Mouse (Mus musculus) thymus, postnatal 10 days (tissue): ENCODE measurements around the gene Zfp94.
A peak's percentile ranks its signal among the peaks of the same experiment; 100 is the strongest.

Source experiments
- DNase-seq, 2 experiments: peaks; one replicate each; pipeline ENCODE4 v3.0.0; 2021; ENCODE audit warnings: low spot score in 2 of 2

Gene Zfp94

GRCm38 (mm10) chr7:24316567-24317092, at the start of gene Zfp94:
Gene Zfp94, minus strand, starts transcription at chr7:24316666.
- peak; percentile 89 to 90 for DNase-seq

DNA sequence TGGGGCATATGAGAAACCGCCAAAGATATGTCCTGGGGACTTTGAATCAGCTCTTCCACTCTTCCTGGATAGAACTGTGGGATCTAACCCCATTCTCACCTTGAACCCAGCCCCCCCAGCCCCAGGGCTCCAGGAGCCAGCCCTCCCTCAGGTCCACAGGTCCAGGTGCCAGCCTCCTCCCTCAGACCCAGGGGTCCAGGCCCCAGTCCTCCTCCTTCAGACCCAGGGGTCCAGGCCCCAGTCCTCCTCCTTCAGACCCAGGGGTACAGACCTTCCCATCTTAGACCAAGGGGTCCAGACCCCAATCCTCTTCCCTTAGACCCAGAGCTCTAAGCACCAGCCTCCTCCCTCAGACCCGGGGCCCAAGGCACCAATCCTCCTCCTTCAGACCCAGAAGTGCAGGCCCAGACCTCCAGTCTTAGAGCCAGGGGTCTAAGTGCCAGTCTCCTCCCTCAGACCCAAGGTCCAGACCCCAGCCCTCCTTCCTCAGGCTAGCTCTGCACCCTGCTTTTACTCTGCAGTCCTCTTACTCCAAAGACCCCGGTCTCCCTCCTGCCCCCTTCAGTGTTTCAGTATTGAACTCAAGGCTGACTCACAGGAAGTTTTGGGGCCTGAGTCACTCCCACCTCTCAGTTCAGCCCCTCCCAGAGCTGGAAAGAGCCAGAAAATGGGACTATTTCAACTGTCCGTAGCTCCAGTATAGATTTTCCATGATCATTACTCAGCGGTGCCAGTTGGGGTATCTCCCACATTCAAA, 49.0 kb upstream of the Zfp94 start:
- DNase-seq = no peak

GRCm38 (mm10) chr7:24364827-24365226, 48.4 kb upstream of the Zfp94 start:
- DNase-seq = peak; percentile 84 to 93

GRCm38 (mm10) chr7:24363228-24363627, 46.8 kb upstream of the Zfp94 start:
- DNase-seq = peak; percentile 55 to 72

GRCm38 (mm10) chr7:24361001-24361400, 44.5 kb upstream of the Zfp94 start:
- DNase-seq = no peak

DNA sequence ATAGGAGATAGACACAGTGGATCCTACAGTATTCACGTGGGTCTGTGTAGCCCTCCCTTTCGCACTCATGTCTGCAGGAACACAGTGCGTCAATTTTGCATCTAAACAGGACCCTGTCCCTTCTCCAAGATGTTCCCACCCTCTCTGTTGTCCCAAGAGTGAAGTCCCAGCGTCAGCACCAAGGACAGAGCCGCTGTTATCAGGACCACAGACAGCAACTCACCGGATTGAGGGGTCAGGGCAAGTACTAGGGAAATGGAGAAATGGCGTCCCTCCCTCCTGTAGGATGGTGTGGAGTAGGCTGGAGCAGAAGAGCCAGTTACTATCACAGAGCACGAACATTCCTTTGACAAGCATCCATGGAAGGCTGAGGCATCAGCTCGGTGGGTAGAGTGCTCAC, 42.8 kb upstream of the Zfp94 start:
- peak in 1 of 2 experiments; percentile 20 for DNase-seq

- peak in 1 of 2 experiments; percentile 44 for DNase-seq
Observed at GRCm38 (mm10) chr7:24357899-24358298, 41.4 kb upstream of the Zfp94 start.

DNA sequence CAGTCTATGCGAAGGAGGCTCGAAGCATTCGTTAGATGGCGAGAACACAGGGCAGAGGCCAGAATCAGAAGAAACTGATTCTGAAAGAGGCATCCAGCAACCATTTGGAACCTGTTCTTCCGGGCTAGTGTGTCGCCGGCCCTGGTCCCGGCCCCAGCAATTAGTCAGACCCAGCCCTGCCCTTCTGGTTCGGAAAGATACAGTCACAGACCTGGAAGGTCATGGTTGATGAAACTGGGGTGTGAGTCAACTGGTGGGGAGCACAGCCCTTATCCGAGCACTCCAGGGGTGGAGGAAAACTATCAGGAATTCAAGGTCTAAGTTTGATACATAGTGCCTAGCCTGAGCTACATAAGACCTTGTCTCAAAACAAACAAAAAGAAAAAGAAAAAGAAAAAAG, 39.6 kb upstream of the Zfp94 start:
- DNase-seq = no peak

DNA sequence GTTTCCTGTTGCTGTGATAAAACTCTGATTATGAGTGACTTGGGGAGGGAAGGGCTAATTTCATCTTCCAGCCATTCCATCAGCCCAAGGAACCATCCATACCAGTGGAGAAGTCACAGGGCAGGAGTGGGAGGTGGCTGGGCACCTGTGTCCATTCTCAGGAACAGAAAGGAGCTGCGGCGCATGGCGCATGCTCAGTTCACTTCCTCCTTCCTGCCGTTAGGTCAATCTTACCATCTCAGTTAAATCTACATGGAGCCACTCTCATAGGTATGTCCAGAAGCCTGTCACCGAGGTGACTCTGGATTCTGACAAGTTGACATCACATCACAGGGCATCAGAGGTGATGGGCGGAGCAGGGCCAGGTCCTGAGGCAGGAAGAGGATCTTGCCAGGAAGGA, 39.2 kb upstream of the Zfp94 start:
- no peak for DNase-seq

DNA sequence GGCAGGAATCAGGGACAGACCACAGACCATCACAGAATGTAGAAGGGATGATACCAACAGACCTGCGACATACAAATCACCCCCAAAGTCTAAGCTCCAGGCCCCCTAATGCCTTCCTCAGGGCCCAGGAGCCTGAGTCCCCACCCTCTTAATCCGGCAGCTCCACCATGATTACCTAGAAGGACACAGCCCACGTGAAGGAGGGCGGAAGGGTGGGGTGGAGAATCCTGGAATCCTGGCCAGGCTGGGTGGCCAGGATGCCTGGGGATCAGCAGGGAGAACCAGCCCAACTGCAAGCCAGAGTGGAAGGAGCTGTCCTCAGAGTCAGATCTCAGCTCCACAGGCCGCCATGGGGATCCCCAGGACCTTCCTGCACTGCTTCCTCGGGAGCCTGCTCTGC, 32.4 kb upstream of the Zfp94 start, which contains the start of gene Lypd5:
TSS of gene Lypd5 (plus strand) at position 301 of the 400 bp plus-strand sequence.
- no peak for DNase-seq

DNA sequence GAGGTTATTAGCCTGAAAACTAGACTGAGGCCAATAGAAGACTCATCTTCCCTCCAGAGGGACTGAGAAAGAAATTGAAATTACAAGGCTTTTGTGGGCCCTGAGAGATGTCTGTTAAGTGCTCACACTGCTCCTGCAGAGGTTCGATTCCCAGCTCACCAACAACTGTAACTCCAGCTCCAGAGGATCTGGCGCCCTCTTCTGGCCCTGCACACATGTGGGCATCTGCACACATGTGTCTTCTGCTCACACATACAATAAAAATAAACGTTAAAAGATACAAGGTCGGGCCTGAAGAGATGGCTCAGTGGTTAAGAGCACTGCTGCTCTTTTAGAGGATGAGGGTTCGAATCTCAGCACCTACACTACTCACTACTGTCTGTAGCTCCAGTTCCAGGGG, 30.0 kb upstream of the Zfp94 start:
- DNase-seq = no peak

DNA sequence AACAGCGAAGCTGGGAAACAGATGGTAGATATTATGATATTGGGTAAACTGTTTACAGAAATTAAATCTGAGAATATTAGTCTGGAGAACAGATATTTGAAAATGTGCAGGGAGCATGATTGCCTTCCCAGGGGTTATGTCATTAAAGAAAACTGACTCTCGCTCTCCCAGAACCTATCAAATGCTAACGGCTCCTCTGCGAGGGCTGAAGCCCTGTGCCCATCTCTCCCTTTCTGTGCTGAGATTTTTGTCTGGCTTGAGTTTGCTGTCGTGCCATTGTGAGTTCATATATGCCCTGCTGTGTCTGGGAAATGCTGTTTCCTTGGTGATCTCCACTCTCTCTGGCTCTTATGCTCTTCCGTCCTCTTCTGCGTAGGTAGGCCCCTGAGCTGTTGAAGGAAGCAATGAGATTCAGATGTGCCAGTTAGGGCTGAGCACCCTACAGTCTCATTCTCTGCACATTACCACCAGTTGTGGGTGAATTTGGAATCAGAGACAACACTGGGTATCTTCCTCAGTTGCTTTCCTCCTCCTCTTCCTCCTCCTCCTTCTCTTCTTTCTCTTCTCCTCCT, 27.3 kb upstream of the Zfp94 start:
- DNase-seq = no peak

- no peak for DNase-seq
Observed at GRCm38 (mm10) chr7:24338241-24338640, 21.8 kb upstream of the Zfp94 start.

DNA sequence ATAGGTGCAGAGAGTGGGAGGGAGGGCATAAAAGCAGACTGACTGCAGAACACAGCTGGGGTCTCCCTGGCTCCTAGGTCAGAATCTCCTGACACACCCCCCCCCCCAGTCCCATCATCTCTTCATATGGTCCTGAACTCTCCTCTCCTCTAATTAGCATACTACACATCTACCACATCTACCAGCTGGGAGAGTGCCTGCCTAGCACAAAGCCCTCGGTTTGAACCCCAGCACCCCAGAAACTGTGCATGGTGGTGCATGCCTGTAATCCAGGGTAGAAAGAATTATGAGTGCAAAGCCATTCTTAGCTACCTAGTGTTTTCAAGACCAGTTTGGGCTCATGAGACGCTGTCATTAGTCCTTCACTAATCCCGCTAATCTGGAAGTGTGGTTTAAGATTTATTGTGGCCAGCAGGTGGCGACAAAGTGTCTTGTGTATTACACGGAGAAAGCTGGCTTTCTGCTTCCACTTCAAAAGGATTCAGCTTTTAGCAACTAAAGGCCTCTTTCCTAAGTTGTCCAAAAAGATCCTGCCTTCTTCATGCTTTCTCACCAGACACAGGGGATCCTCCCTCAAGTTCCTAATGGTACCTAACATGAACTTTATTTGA, 19.3 kb upstream of the Zfp94 start:
- peak; percentile 53 to 76 for DNase-seq

DNA sequence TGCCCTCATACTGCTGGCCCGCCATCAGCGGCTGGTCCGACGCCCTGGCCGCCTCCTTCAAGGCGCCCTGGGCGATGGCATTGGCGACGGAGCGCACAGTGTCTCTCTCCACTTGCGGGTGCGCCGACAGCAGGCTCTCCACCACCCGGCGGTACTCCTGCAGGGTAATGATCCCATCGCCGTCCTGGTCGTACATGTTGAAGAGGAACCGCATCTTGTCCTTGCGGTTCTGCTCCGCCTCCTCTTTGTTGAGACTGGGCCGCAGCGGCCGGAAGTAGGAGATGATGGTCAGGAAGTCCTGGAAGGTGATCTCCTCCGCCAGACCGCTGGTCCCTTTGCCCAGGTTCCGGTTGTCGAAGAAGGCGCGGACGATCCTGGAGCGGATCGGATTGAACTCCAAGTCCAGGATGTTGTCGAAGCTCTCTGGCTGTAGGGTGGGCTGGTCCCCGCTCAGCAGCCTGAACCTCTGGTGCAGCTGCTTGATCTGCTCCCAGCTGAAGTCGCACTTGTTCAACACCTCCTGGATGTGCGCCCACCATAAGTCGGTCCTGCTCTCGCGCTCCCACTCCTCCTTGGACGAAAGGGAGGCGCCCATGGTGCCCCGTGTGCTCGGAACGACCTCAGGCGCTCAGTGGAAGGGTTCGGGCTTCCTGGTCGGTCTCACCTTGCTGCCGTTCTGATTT, 17.0 kb upstream of the Zfp94 start, which contains the start of gene Tescl:
TSS of gene Tescl (minus strand) at position 633 of the 683 bp plus-strand sequence.
- no peak for DNase-seq

DNA sequence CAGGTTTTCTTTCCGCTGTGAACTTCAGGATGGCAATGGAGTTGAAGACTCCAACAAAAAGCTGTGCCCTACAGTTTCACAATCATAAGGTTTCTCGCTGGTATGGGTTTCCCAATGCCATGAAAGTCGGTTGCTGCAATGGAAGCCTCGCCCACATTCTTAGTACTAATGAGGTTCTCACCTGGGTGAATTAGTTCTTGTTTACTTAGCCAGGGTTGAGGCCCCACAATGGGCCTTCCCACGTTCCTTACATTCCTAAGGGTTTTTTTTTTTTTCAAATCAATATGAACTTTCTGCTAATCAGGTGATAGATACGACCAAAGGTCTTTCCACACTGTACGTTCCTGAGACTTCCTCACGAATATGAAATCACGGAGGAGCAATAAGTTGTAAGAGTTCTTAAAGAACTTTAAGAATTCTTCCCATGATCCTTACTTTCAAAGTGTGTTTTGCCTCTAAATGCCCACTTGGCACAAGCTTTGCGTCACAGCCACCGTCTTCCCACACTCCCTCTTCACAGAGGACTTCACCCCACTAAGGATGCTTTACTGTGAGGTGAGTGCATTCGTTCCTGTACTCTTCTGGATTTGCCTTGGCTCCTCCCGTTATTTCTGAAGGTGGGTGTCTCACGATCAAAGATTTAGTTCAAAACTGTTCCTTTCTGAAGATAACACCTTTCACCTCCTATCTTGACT, 11.0 kb upstream of the Zfp94 start:
- DNase-seq = no peak

GRCm38 (mm10) chr7:24326273-24327135, 10.0 kb upstream of the Zfp94 start:
- no peak for DNase-seq

GRCm38 (mm10) chr7:24325675-24326128, 9.2 kb upstream of the Zfp94 start:
- DNase-seq = no peak

GRCm38 (mm10) chr7:24325197-24325596, 8.7 kb upstream of the Zfp94 start:
- DNase-seq = no peak

DNA sequence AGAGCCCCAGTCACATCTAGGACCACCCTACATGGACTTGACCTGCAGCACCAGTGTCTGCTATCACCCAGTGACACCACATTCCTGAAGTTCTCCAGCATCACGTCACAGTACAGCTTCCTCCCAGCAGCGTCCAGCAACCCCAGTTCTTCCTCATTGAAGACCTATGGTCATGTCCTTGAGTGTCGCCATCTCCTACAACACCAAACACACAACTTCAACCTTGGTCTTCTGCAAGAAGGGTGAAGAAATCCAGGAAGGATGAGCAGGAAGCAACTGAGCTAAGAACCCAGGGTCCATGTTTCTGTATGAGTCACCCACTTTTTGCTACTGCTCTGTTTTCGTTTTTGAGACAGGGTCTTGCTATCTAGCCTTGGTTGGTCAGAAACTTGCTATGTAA, 6.1 kb upstream of the Zfp94 start:
- DNase-seq = no peak
